Mouse (Mus musculus) brown adipose tissue, adult 24 weeks (tissue): ENCODE results near the gene Spaca7. TPM values are rescaled to one million over a fixed set of nuclear protein-coding genes. Genes with fewer than 3 reads are reported as not detected.

Experiments
- H3K27ac ChIP-seq: fragments of 200-500 bp; replicated peaks from 2 replicates; pipeline ENCODE4 v1.5.1; 2012; ENCODE audit warnings: low read depth, mild to moderate bottlenecking, low read length
- H3K4me1 ChIP-seq: fragments of 200-500 bp; 2 replicates; pipeline ENCODE4 v1.6.1; 2012; ENCODE audit warnings: low read length, mixed read lengths; ENCODE audit not compliant: control insufficient read depth, insufficient read depth, insufficient read length
- H3K4me3 ChIP-seq: fragments of 200-500 bp; 2 replicates; pipeline ENCODE4 v1.5.1; 2012; ENCODE audit warnings: low read depth, mild to moderate bottlenecking, low read length, moderate library complexity; ENCODE audit not compliant: insufficient read depth
- polyA plus RNA-seq: library from polyadenylated mRNA; stranded (reverse); fragments of >200 nt; gene quantifications from 2 replicates; pipeline ENCODE4 v1.2.4, GENCODE M21; 2012; ENCODE audit not compliant: missing spikeins, insufficient read depth, insufficient read length

Spaca7 gene
- polyA plus RNA-seq, 1 experiment, result not detected

- Histone ChIP-seq H3K4me1 (peaks cover 3% of the 10 kb centered on the region), H3K27ac (no peak overlapping the region), H3K4me3 (no peak overlapping the region)
Measured at GRCm38 (mm10) chr8:12641527-12641926, 68.7 kb downstream of the Spaca7 start.

GRCm38 (mm10) chr8:12644341-12644740 lies 71.5 kb downstream of the Spaca7 start:
- H3K4me1 ChIP-seq, result peaks cover 4% of the 10 kb centered on the region
- no peak overlapping the region for H3K27ac ChIP-seq
- no peak overlapping the region for H3K4me3 ChIP-seq

GRCm38 (mm10) chr8:12644894-12645293 lies 72.1 kb downstream of the Spaca7 start:
- Histone ChIP-seq H3K4me1 (peaks cover 4% of the 10 kb centered on the region), H3K27ac (no peak overlapping the region), H3K4me3 (no peak overlapping the region)

- Histone ChIP-seq H3K4me3 (no peak overlapping the region), H3K27ac (no peak overlapping the region), H3K4me1 (peaks cover 4% of the 10 kb centered on the region)
Measured at GRCm38 (mm10) chr8:12646536-12646935, 73.7 kb downstream of the Spaca7 start.

- H3K4me1 ChIP-seq, result peaks cover 4% of the 10 kb centered on the region
- H3K4me3 ChIP-seq, result no peak overlapping the region
Measured at GRCm38 (mm10) chr8:12648951-12649350, 76.1 kb downstream of the Spaca7 start.

More at GRCm38 (mm10) chr8:12648951-12649350, 76.1 kb downstream of the Spaca7 start:
- no peak overlapping the region for H3K27ac ChIP-seq

Other genes with a start within 250 kb of the Spaca7 start
- 0.25 TPM in 1 of 2 replicates, not detected in the other for gene Sox1, start 177.7 kb upstream of the Spaca7 start, polyA plus RNA-seq
- 11.0 and 21.8 TPM in 2 replicates for gene Tubgcp3, start 99.2 kb downstream of the Spaca7 start, polyA plus RNA-seq
- gene Atp11a, start 184.0 kb downstream of the Spaca7 start, polyA plus RNA-seq, result 7.4 and 8.2 TPM in 2 replicates